Mouse (Mus musculus) embryo, embryonic 10.5 days (tissue): ENCODE data around the gene Anks1.
"Not testable (repeated sequence)": the region's sequence is repeated elsewhere in the genome, so short reads cannot be mapped to it uniquely, and the experiment has no call there.

Experiments
- DNase-seq: peaks from one replicate; pipeline ENCODE4 v3.0.0-alpha.2; 2015; ENCODE audit warnings: low spot score

Anks1 gene

DNA sequence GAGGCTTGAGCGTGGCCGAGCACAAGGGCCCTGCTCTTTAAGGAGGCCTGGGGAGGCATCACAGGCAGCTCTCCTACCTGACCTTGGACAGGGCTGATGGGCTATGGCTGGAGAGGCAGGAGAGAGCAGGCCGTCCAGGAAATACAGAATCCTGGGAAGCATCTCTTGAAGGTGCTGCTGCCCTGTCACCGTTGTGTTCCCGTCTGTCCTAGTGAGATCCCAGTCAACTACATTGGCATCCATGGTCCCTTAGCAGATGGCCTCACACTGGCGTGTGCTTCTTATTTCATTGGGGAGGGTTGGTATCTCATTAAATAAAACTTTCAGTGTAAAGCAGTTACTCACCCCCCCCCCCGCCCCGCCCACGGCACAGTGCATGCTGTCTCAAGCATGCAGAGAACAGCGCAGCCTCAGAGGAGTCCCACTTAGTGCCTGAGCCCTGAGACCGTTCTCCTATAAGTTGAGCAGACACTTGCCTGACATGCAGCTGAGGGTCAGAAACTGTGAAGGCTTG, 57.5 kb downstream of the Anks1 start:
- DNase-seq, result no peak

GRCm38 (mm10) chr17:27967529-27967928, 58.4 kb downstream of the Anks1 start:
- no peak for DNase-seq

- DNase-seq, result no peak
Observed at GRCm38 (mm10) chr17:27968033-27968750, 59.1 kb downstream of the Anks1 start.

DNA sequence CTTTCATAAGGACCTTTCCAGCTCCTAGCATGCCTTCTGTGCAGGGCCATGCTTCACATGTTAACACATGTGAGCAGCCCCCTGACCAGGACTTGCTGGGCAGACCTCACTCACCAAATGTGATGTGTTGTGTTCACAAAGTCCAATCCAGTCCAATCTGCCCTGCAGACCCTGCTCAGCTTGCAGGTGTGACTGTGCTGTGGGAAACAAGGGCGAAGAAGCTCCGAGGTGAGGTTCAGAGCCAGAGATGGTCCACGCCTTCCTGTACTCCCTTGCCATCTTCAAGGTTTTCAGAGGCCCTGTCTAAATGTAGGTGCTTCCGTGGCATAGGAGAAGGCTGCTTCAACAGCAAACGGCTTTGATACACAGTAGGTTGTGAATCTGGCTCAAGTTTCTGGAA, 59.8 kb downstream of the Anks1 start:
- DNase-seq, result no peak

DNA sequence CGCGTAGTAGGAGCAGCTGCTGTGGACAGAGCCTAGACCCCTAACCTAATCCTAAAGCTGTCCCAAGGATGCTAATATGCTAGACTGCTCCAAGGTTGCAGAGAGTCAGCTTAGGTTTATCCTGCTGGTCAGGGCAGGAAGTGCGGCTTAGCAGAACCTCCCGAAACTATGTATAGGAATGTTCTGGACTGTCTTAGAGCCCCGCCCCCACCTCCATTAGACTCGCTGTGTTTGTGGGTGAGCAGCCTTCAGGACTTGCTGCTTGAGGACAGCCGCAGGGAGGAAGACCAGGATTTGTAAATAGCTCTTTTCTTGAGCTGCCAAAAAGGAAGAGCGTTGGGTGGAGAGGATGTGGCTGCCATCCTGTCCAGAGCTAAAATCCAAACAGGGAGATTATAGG, 60.3 kb downstream of the Anks1 start:
- peak; percentile 52 for DNase-seq

DNA sequence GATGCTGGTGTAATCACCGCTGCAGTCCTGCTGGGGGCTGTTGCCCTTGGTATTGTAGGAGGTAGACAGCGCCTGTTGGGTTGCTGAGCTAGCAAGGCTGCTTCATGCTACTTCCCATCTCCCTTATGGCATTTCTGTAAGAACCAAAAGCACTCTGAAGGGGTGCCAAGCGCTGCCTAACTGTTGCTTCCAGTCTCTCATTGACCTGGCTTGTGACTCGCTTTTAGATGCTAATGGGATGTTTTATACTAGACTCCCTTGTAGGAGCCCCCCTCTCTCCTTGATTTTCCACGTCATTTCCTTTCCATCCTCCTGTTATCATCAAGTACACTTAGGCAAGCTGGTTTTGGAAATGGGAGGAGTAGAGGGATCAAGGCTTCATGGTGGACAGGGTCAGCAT, 60.8 kb downstream of the Anks1 start:
- DNase-seq, result no peak

GRCm38 (mm10) chr17:27970305-27970704, 61.2 kb downstream of the Anks1 start:
- DNase-seq, result no peak

DNA sequence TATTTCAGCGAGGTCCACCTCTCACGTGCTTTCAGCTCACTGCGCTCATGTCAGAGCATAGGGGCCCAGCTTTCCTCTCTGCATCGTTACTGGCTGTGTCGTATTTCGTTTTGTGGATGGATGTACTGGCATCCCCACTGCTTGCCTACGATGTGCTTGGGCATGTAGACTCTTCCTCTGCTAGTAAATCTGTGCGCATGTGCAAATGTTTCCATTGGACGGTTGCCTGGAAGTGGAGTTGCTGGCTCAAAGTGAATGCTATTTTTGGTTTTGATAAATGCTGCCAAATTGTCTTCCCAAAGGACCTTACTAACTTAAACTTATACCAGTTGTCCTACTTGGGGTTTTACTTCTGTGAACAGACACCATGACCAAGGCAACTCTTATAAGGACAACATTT, 62.4 kb downstream of the Anks1 start:
- no peak for DNase-seq

DNA sequence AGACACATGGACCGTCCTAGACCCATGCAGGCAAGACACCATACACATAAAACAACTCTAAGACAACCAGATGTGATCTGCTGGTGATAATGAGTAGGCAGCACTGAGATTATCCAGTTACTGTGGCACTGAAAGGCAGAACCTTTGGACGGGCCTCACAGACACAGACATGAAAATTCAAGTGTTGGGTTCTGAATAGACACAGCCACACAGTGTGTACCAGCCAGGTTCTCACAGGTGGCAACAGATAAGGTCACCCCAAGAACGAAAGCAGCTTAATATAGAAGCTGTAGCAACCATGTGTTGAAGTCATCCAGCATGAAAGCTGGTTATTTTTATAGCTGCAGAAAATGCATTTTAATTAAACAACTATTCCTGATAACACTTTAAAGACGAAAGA, 64.2 kb downstream of the Anks1 start:
- DNase-seq, result no peak

DNA sequence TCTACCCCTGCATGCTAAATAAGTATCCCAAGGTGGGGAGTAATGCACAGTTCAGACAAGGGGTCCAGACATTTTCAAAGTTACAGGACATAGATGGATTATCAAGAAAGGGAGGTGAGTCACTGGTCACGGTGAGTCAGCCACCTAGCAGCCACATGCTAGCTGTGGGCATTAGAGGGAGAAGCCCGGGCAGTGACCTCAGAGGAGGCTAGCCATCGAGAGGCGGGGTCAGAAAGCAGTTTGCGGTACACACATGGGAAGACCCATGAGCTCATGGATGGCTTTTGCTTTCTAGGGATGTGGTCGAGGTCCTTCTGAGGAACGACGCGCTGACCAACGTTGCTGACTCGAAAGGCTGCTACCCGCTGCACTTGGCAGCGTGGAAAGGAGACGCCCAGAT, 67.2 kb downstream of the Anks1 start:
- DNase-seq, result no peak

GRCm38 (mm10) chr17:27977008-27977636, 68.0 kb downstream of the Anks1 start:
- DNase-seq, result no peak

DNA sequence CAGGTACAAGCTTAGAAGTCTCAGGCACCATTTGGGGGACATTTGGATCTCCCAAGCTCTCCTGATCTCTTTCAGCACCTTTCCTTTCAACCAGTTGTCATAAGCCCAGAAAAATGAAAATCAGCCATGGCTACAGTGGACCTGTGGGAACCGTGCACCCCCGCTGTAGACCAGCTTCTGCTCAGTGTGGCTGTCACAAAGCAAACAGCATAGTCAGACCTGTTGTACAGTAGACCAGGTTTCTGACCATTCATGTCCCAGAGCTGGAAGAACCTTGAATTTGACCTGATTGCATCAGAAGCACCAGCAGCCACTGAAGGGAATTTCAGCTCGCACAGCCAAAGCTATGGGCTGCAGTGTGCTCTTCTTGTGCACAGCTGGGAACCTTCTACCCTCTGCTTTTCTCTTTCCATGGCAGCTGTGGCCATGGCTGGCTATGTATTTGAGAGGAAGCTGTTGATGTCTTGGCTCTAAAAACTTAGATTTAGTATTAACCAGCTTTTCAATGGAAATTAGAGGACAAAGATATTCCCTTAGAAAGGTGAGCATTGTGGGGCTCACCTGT, 71.4 kb downstream of the Anks1 start:
- no peak for DNase-seq

- DNase-seq, result no peak
Observed at GRCm38 (mm10) chr17:27981451-27982069, 72.5 kb downstream of the Anks1 start.

DNA sequence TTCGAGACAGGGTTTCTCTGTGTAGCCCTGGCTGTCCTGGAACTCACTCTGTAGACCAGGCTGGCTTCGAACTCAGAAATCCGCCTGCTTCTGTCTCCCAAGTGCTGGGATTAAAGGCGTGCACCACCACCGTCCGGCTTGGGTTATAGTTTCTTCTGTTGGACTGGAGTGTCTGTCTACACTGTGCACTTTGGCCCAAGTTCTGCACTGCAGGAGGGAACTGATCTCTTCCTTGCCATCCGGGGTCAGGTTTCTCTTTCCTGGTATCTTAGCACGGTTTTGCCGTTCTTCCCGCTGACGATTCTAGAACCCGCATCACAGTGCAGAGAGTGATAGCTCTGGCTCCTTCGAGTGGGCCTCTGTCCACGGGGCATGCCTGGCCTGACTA, 73.0 kb downstream of the Anks1 start:
- not testable (repeated sequence) for DNase-seq

GRCm38 (mm10) chr17:27982712-27983266, 73.7 kb downstream of the Anks1 start:
- DNase-seq, result no peak

GRCm38 (mm10) chr17:27984421-27984820, 75.3 kb downstream of the Anks1 start:
- no peak for DNase-seq

- no peak for DNase-seq
Observed at GRCm38 (mm10) chr17:27986106-27986505, 77.0 kb downstream of the Anks1 start.

- DNase-seq, result peak; percentile 91
Observed at GRCm38 (mm10) chr17:27989807-27990542, 80.9 kb downstream of the Anks1 start.

GRCm38 (mm10) chr17:27994001-27994944, 85.2 kb downstream of the Anks1 start:
- no peak for DNase-seq

DNA sequence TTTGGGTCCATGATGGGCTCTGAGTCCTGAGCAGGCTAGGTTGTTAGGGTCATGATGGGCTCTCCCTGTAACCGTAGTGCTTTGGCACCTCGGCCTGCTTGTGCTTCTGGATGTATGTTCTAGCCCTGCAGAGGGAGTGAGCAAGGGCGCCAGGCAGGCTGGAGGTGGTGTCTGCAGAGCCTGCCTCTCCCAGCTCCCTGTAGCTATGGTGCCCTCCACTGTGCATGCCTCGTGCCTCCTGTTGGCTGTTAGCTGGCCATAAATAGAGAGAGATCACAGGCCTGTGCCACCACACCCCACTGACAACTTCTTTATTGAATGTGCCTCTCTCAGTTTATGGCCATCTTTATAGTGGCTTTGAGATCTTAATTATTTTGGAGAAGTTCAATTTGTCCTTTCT, 87.2 kb downstream of the Anks1 start:
- no peak for DNase-seq

DNA sequence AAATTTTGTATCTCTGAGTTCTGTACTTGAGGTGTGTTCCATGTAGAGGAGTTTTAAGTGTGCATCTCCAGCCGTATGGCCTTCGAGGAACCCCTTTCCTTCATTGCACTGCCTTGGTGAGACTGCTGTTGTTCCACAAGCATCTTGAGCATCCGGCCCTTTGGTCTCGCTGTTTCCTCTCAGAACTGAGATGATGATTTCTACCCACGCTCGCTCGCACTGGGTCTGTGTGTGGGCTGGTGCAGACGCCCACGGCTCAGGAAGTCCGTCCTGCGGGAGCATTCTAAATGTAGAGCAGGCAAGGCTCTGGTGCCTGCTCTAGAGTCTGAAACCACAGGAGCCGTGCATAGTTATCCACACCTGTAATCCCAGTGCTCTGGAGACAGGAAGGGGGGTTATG, 88.1 kb downstream of the Anks1 start:
- no peak for DNase-seq
